Mouse (Mus musculus) liver, embryonic 14.5 days (tissue): Measurements from ENCODE around the gene Zcchc8.
A peak's percentile ranks its signal among the peaks of the same experiment; 100 is the strongest.

Experiments used
- CTCF ChIP-seq: IDR thresholded peaks from 2 replicates; pipeline ENCODE4 v1.5.1; 2016; ENCODE audit warnings: antibody characterized with exemption, low read depth, control low read depth
- EP300 ChIP-seq: IDR thresholded peaks from 2 replicates; pipeline ENCODE4 v1.6.1; 2016; ENCODE audit warnings: antibody characterized with exemption, low read depth

GRCm38 (mm10) chr5:123699198-123699597, 21.7 kb downstream of the Zcchc8 start:
- TF ChIP-seq CTCF (peak; percentile 88), EP300 (no peak)
